ENCODE assay signal across 8 mouse cellular contexts in the genomic region with DNA sequence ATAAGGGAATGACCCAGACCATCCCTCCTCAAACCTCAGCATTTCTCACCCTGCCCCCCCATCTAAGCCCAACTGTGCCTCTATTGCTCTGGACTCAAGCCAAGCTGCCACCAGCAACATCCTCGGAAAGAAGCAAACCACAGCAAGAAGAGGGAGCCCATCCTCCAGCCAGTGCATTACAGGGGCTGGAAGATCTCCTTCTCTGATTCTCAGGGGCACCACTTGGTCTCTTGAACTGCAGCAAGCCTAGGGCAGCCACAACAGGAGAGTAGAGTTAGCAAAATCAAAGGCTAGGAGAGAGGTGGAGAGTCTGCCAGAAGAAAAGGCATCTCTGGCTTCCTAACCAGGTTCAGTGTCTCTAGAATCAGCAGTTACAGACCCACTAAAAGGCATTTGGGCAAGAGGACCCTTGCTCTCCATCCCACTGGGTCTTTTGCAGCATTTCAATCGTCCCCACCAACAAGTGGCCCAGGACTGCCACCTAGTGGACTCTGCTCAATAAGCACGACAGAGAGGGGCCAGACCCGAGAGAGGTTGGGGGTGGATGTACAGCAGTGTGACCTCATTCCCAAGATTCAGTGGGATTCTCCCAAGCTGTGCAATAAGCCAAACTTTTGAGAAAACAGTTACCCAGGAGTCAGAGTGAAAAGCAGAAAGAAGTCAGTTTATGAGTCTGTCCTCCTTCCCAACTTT. TPM values are rescaled to one million over a fixed set of nuclear protein-coding genes. Genes with fewer than 3 reads are reported as not detected.
DNase-seq lines count a peak whose midpoint lies in the region; ATAC-seq and TF ChIP-seq lines count a peak whose summit lies in the region.

No protein-coding gene starts in this region.

- no peak for TF ChIP-seq POLR2A in testis, adult 2 months (IDR thresholded peaks at IDR 0.05; ENCODE audit: control insufficient read depth, low read depth, low read length)

- no peak for DNase-seq in testis, postnatal 14 days (ENCODE audit: low spot score)
- peak; percentile 72 for DNase-seq in embryo, embryonic 11.5 days (ENCODE audit: low read depth, low spot score)
- peak; percentile 81 to 92 for DNase-seq in heart, adult 18-20 months
- DNase-seq in kidney, adult 9 months: peak; percentile 70
- DNase-seq in neural tube, embryonic 11.5 days (ENCODE audit: low spot score): peak; percentile 84

- no peaks in the 10 kb centered on the region for H3K4me1 ChIP-seq in testis, adult 2 months (ENCODE audit: control insufficient read depth, insufficient read depth, low read length)
- H3K4me1 ChIP-seq in limb, embryonic 12.5 days (replicated peaks): no peaks in the 10 kb centered on the region
- no peaks in the 10 kb centered on the region for H3K4me1 ChIP-seq in neural tube, embryonic 11.5 days (ENCODE audit: control insufficient read depth, insufficient read depth, low read length)
- H3K4me1 ChIP-seq in stomach, embryonic 16.5 days (ENCODE audit: control insufficient read depth, insufficient read depth, low read length): no peaks in the 10 kb centered on the region

- H3K36me3 ChIP-seq in testis, adult 2 months (ENCODE audit: control insufficient read depth, insufficient read depth, low read length): peaks cover 1% of the 10 kb centered on the region; the same call in 1 of the 2 replicates
- peaks cover 3% of the 10 kb centered on the region; the same call in 1 of the 2 replicates for H3K36me3 ChIP-seq in limb, embryonic 12.5 days
- no peaks in the 10 kb centered on the region for H3K36me3 ChIP-seq in neural tube, embryonic 11.5 days (ENCODE audit: control insufficient read depth, insufficient read depth, low read length)
- no peaks in the 10 kb centered on the region for H3K36me3 ChIP-seq in stomach, embryonic 16.5 days (ENCODE audit: control insufficient read depth, insufficient read depth, low read length)

- TF ChIP-seq CTCF in testis, adult 2 months (IDR thresholded peaks at IDR 0.05; ENCODE audit: control insufficient read depth, insufficient read depth, insufficient replicate concordance, low read depth, low read length): peak; percentile 68; the same call in 1 of the 2 replicates

- H3K9ac ChIP-seq in limb, embryonic 12.5 days (replicated peaks): no peak overlapping the region
- no peak overlapping the region for H3K9ac ChIP-seq in neural tube, embryonic 11.5 days (ENCODE audit: low read length)
- no peak overlapping the region for H3K9ac ChIP-seq in stomach, embryonic 16.5 days (ENCODE audit: low read length)

- H3K4me2 ChIP-seq in limb, embryonic 12.5 days: no peak overlapping the region
- H3K4me2 ChIP-seq in neural tube, embryonic 11.5 days (ENCODE audit: low read depth): no peak overlapping the region
- no peak overlapping the region for H3K4me2 ChIP-seq in stomach, embryonic 16.5 days (ENCODE audit: low read depth, low read length)

- 11% methylated on average over 4 of the region's 4 CpGs for WGBS in limb, embryonic 12.5 days
- 13% methylated on average over 4 of the region's 4 CpGs for WGBS in neural tube, embryonic 11.5 days
- 11% methylated on average over 4 of the region's 4 CpGs for WGBS in stomach, embryonic 16.5 days

- peak overlapping the region; percentile 10; the same call in 1 of the 2 replicates for H3K27ac ChIP-seq in testis, adult 2 months (ENCODE audit: control insufficient read depth, insufficient read depth, low read depth, low read length)
- no peak overlapping the region for H3K27ac ChIP-seq in limb, embryonic 12.5 days
- H3K27ac ChIP-seq in neural tube, embryonic 11.5 days (ENCODE audit: low read depth, low read length): no peak overlapping the region
- H3K27ac ChIP-seq in stomach, embryonic 16.5 days (ENCODE audit: low read length): no peak overlapping the region

- no peaks in the 10 kb centered on the region for H3K27me3 ChIP-seq in testis, adult 2 months (ENCODE audit: control insufficient read depth, insufficient read depth, low read length)
- H3K27me3 ChIP-seq in limb, embryonic 12.5 days: no peaks in the 10 kb centered on the region
- H3K27me3 ChIP-seq in neural tube, embryonic 11.5 days (ENCODE audit: control insufficient read depth, insufficient read depth, low read length): no peaks in the 10 kb centered on the region
- H3K27me3 ChIP-seq in stomach, embryonic 16.5 days (ENCODE audit: control insufficient read depth, insufficient read depth, low read length): no peaks in the 10 kb centered on the region

- H3K4me3 ChIP-seq in testis, adult 2 months (ENCODE audit: control insufficient read depth, low read depth, low read length): no peak overlapping the region
- H3K4me3 ChIP-seq in limb, embryonic 12.5 days (replicated peaks): no peak overlapping the region
- no peak overlapping the region for H3K4me3 ChIP-seq in neural tube, embryonic 11.5 days (ENCODE audit: low read depth, low read length)
- no peak overlapping the region for H3K4me3 ChIP-seq in stomach, embryonic 16.5 days (replicated peaks; ENCODE audit: low read length)

- H3K9me3 ChIP-seq in limb, embryonic 12.5 days: no peaks in the 10 kb centered on the region
- H3K9me3 ChIP-seq in neural tube, embryonic 11.5 days (ENCODE audit: control insufficient read depth, low read length): no peaks in the 10 kb centered on the region
- H3K9me3 ChIP-seq in stomach, embryonic 16.5 days (replicated peaks; ENCODE audit: control insufficient read depth, low read length): no peaks in the 10 kb centered on the region

- 0 out of 2 replicates have a peak, but pooled peaks have one; percentile 37 for ATAC-seq in limb, embryonic 12.5 days (ENCODE audit: insufficient number of reproducible peaks, insufficient read depth, low FRiP score, low TSS enrichment, low read depth)
- peak; percentile 71 for ATAC-seq in neural tube, embryonic 11.5 days (ENCODE audit: insufficient read depth, low FRiP score, low TSS enrichment)
- peak; percentile 64; the same call in 1 of the 2 replicates for ATAC-seq in stomach, embryonic 16.5 days (ENCODE audit: insufficient read depth, low FRiP score)

RNA-seq across cellular contexts. Expression of gene Chchd6, which starts 42.3 kb away (rescaled TPM):
- polyA plus RNA-seq in testis, adult 2 months (2012; rRNA removed): 677 and 783 TPM in 2 replicates
- total RNA-seq in heart, adult 18-20 months (2021): 10 to 100 TPM; 11.8 to 12.3 TPM
- polyA plus RNA-seq in limb, embryonic 12.5 days (2016; fragmentation: Nextera tagmentation; extraction: Ambion mirVana): 53.9 and 54.8 TPM in 2 replicates
- polyA plus RNA-seq in neural tube, embryonic 11.5 days (2014; fragmentation: Nextera tagmentation; extraction: Ambion mirVana): 73.8 and 84.4 TPM in 2 replicates
- 38.0 and 41.2 TPM in 2 replicates for polyA plus RNA-seq in stomach, embryonic 16.5 days (2015; fragmentation: Nextera tagmentation; extraction: Ambion mirVana)
